In the genomic region with DNA sequence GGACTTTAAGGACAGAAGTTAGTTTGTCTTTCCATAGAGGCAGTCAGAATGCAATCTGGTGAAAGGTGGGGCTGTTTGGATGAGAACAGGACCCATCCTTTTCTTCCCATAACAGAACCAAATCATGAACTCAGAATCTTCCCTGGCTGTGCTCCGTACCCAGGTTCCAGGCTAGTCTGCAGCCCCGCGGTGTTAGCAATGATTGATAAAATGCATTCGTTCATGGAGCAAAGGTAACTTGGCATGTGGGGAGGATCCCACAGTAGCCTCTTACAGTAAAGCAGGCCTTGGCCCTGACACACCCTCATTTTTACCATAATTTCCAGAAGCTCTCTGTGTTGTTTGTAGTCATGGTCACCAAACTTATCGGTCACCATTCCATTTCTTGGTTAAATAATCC, we compare ENCODE assay signal across 24 mouse cellular contexts.
"Had no signal": no experiment of that assay in that cellular context is flagged by ENCODE, and none has a peak within 500 bp of the region (broad histone marks: within the 10 kb centered on the region; RNA-seq: fewer than 3 reads in every experiment).

No protein-coding gene starts in this region.

- ATAC-seq: forebrain, embryonic 16.5 days; hindbrain, embryonic 16.5 days; inflammation-experienced regulatory T-cells, adult 6 months; intestine, embryonic 16.5 days; liver, postnatal 0 days had no signal

- H3K4me2 ChIP-seq: heart, embryonic 11.5 days; hindbrain, embryonic 12.5 days; hindbrain, embryonic 14.5 days; limb, embryonic 12.5 days; liver, embryonic 11.5 days; liver, embryonic 13.5 days; liver, embryonic 15.5 days had no signal

- H3K4me3 ChIP-seq: gastrocnemius, adult 2 months; heart, adult 2 months; hindbrain, embryonic 10.5 days; hindbrain, embryonic 12.5 days; layer of hippocampus, adult 2 months; left cerebral cortex, adult 2 months; limb, embryonic 10.5 days; limb, embryonic 12.5 days; liver, embryonic 13.5 days; liver, embryonic 15.5 days had no signal

- H3K36me3 ChIP-seq: hindbrain, embryonic 12.5 days; limb, embryonic 10.5 days; limb, embryonic 12.5 days; liver, embryonic 13.5 days; liver, embryonic 15.5 days had no signal

- H3K27me3 ChIP-seq: hindbrain, embryonic 12.5 days; limb, embryonic 12.5 days; liver, embryonic 13.5 days; liver, embryonic 15.5 days had no signal

- DNase-seq: gastrocnemius, adult 2 months; gastrocnemius, postnatal 10 days; gastrocnemius, postnatal 25 days; heart, adult 2 months; heart, postnatal 10 days; heart, postnatal 4 days; liver; liver, embryonic 13.5 days; liver, postnatal 0 days had no signal

- H3K4me1 ChIP-seq: hindbrain, embryonic 10.5 days; hindbrain, embryonic 12.5 days; limb, embryonic 12.5 days; liver, embryonic 13.5 days; liver, embryonic 15.5 days had no signal

- H3K27ac ChIP-seq: gastrocnemius, adult 2 months; heart, adult 2 months; hindbrain, embryonic 10.5 days; hindbrain, embryonic 12.5 days; hindbrain, embryonic 14.5 days; kidney, postnatal 0 days; layer of hippocampus, adult 2 months; left cerebral cortex, adult 2 months; limb, embryonic 10.5 days; limb, embryonic 12.5 days; liver, embryonic 13.5 days; liver, embryonic 15.5 days had no signal

- H3K9ac ChIP-seq: hindbrain, embryonic 12.5 days; hindbrain, embryonic 14.5 days; limb, embryonic 12.5 days; liver, embryonic 13.5 days; liver, embryonic 15.5 days; liver, postnatal 0 days had no signal

- H3K9me3 ChIP-seq: hindbrain, embryonic 12.5 days; limb, embryonic 10.5 days; limb, embryonic 12.5 days; liver, embryonic 13.5 days; liver, embryonic 15.5 days had no signal
